Mouse (Mus musculus): ENCODE measurements around the gene Kcnq1. TPM values are rescaled to one million over a fixed set of nuclear protein-coding genes. Genes with fewer than 3 reads are reported as not detected.

Kcnq1 gene
- polyA plus RNA-seq, 1 experiment from 2014 or later = 0.91 TPM

DNA sequence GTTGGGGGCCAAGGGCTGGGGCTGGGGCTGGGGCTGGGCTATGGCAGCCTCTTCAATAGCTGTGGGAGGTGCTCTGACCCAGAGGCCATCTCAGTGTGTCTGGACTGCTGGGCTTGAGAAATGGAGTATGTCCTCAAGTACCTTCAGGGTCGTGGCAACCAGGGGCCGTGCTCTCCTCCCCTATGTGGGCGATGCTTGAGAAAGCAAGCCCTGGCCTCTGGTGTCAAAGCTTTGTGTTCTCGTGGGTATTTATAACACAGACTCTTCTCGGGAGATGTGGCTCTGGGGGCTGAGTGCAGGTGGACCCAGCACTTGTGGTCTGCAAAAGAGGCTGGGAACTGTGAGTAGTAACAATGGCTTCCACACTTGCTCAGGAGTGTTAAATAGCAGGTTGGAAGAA lies 53.9 kb downstream of the Kcnq1 start:
- Histone ChIP-seq H3K9me3 (replicated peaks) (no peaks in the 10 kb centered on the region), H3K27me3 (no peaks in the 10 kb centered on the region), H3K36me3 (replicated peaks) (no peaks in the 10 kb centered on the region), H3K4me1 (replicated peaks) (no peaks in the 10 kb centered on the region), H3K4me2 (no peak overlapping the region), H3K9ac (no peak overlapping the region), H3K4me3 (replicated peaks) (no peak overlapping the region), H3K27ac (replicated peaks) (no peak overlapping the region)
- WGBS (ENCODE audit: insufficient replicate concordance) = 58% methylated on average over 5 of the region's 5 CpGs
- ATAC-seq (ENCODE audit: insufficient read depth) = no peak

DNA sequence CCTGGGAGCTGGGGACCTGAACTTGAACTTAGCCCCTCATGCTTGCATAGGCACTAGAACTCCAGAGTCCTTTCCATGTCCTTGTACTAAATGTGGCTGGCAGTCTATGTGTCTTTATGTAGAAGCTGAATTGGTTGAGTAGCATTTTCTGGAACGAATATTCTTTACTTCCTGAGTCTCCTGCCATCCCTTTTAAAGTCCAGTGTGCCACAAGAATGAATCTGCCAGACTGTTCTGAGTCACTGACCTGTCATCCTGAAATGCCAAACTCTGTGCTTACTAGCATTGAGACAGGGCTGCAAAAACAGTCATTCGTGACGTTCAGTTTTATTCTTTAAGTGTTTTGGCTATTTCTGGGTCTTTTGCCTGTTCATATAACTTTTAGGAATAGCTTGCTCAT lies 55.9 kb downstream of the Kcnq1 start:
- 47% methylated on average over 3 of the region's 3 CpGs for WGBS (ENCODE audit: insufficient replicate concordance)
- Histone ChIP-seq H3K27me3 (no peaks in the 10 kb centered on the region), H3K36me3 (replicated peaks) (no peaks in the 10 kb centered on the region), H3K4me2 (no peak overlapping the region), H3K4me3 (replicated peaks) (no peak overlapping the region), H3K27ac (replicated peaks) (no peak overlapping the region), H3K9me3 (replicated peaks) (no peaks in the 10 kb centered on the region), H3K9ac (no peak overlapping the region), H3K4me1 (replicated peaks) (no peaks in the 10 kb centered on the region)
- ATAC-seq (ENCODE audit: insufficient read depth) = no peak

DNA sequence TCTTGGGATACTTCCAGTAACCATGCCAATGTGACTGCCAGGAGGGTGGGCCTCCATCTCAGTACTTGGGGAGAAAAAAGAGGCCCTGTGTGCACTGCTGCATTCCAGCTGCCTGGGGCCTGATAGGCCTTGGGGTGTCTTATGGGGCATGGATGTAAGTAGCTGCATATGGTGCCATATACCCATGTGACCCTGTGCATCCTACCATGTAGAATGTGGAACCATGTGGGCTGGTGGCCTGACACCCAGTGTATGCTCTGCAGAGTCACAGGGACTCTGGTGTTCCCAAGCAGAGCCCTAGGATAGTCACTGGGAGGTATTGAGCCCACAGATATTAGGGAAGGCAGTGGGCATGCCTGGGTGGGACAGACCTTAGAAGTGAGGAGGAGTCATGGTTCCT lies 57.9 kb downstream of the Kcnq1 start:
- H3K4me3 ChIP-seq (replicated peaks) = no peak overlapping the region
- no peaks in the 10 kb centered on the region for H3K9me3 ChIP-seq (replicated peaks)
- H3K4me2 ChIP-seq = no peak overlapping the region
- H3K9ac ChIP-seq = no peak overlapping the region
- H3K4me1 ChIP-seq (replicated peaks) = no peaks in the 10 kb centered on the region
- no peaks in the 10 kb centered on the region for H3K27me3 ChIP-seq
- H3K27ac ChIP-seq (replicated peaks) = no peak overlapping the region
- no peak for ATAC-seq (ENCODE audit: insufficient read depth)
- H3K36me3 ChIP-seq (replicated peaks) = no peaks in the 10 kb centered on the region

DNA sequence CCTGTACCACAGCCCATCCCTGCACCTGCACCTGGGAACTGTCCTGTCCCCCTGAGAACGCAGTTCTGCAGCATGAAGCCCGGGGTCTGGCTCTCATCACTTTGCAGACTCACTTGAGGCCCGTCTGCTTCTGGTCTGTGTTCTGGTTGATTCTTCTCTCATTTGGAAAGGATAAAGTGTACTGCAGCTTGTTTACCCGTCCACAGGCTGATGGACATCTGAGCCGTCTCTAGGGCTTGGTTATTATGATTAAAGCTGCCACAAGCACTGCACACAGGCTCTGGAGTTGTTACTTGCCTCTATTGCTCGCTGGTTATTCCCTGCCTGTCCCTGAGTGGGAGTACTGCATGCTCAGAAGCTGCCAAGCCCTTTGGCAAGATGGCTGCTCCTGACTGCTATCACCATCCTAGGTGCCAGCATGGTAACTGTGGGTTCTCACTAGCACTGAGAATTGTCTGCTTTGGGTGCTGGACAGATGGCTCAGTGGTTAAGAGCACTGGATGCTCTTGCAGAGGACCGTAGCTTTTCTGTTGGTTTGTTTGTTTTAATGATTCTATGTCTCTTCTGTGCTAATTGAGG lies 59.6 kb downstream of the Kcnq1 start:
- Histone ChIP-seq H3K4me2 (no peak overlapping the region), H3K9me3 (replicated peaks) (no peaks in the 10 kb centered on the region), H3K4me3 (replicated peaks) (no peak overlapping the region), H3K27me3 (no peaks in the 10 kb centered on the region), H3K9ac (no peak overlapping the region), H3K36me3 (replicated peaks) (no peaks in the 10 kb centered on the region), H3K27ac (replicated peaks) (no peak overlapping the region), H3K4me1 (replicated peaks) (no peaks in the 10 kb centered on the region)
- ATAC-seq (ENCODE audit: insufficient read depth) = no peak
- WGBS (ENCODE audit: insufficient replicate concordance) = 51% methylated on average over 7 of the region's 7 CpGs

DNA sequence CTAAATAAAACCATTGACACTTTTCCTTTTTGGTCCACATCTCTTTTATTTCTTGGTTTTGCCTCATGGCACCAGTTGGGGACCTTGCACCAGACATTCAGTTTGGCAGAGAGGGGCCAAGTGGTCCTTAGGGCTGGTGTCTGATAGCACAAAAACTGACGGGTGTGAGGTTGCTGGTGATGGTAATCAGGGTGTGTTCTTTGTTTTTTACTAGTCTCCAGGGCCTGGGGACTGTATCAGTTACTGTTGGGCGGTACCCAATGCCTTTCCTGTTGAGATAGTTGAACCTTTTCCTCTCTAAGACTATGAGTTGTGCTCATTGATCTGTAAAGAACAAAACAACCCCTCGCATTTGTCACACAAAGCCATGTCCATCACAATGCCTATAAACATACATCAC lies 61.1 kb downstream of the Kcnq1 start:
- Histone ChIP-seq H3K4me3 (replicated peaks) (no peak overlapping the region), H3K9me3 (replicated peaks) (no peaks in the 10 kb centered on the region), H3K4me1 (replicated peaks) (no peaks in the 10 kb centered on the region), H3K27ac (replicated peaks) (no peak overlapping the region), H3K9ac (no peak overlapping the region), H3K4me2 (no peak overlapping the region), H3K27me3 (no peaks in the 10 kb centered on the region), H3K36me3 (replicated peaks) (no peaks in the 10 kb centered on the region)
- no peak for ATAC-seq (ENCODE audit: insufficient read depth)
- WGBS (ENCODE audit: insufficient replicate concordance) = 29% methylated on average over 3 of the region's 3 CpGs

DNA sequence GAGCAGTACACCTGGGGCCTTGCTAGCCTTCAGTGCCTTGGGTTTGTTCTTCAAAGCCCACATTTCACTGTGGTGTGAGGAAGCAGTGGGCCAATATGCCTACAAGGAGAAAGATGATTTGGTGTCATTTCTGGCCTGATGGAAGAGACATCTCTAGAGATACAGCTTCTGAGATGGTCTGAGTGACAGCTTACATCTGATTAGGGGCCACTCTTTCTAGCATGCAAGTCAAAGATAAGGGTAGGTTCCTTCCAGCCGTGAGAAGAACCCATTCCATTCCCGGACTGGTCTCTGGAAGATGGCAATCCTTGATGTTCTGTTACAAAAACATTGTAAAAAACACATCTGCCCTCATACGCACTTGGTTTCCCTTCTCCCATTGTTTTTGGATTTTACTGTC lies 63.2 kb downstream of the Kcnq1 start:
- WGBS (ENCODE audit: insufficient replicate concordance) = 43% methylated on average over 3 of the region's 3 CpGs
- no peaks in the 10 kb centered on the region for H3K27me3 ChIP-seq

DNA sequence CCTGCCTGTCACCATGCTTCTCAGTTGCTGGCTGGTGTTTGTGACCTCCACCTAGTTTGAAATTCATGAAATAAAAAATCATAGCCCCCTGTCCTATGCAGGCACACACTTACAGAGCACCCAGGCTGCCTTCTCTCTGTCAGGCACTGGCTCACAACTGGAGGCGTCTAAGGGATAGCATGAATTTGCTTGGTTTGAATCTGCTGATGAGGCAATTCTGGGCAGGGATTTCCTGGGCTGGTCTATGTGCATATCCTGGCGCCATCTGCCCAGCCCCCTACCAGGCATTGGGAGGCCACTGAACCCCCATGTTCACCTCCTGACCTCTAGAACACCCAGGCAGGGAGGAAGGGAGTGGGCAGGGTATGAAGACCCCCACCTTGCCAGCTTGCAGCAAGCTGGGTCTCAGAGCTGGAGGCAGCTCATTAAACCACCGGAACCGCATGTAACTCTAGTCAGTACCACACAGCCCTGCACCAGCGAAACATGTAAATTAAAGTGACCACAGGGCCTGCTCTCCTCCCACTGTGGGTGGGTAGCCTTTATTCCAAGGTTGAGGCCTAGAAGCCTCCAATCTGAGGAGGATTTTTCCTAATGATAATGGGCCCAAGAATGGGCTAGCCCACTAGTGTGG lies 66.9 kb downstream of the Kcnq1 start:
- no peak overlapping the region for H3K9ac ChIP-seq
- H3K4me2 ChIP-seq = no peak overlapping the region
- 0 out of 2 replicates have a peak, but pooled peaks cover 4% of the 10 kb centered on the region for H3K4me1 ChIP-seq (replicated peaks)
- H3K27me3 ChIP-seq = no peaks in the 10 kb centered on the region
- no peak overlapping the region for H3K4me3 ChIP-seq (replicated peaks)
- H3K36me3 ChIP-seq (replicated peaks) = no peaks in the 10 kb centered on the region
- ATAC-seq (ENCODE audit: insufficient read depth) = no peak
- H3K27ac ChIP-seq (replicated peaks) = no peak overlapping the region
- 52% methylated on average over 5 of the region's 5 CpGs for WGBS (ENCODE audit: insufficient replicate concordance)
- no peaks in the 10 kb centered on the region for H3K9me3 ChIP-seq (replicated peaks)

More for the DNA sequence above, 63.2 kb downstream of the Kcnq1 start:
- no peak for ATAC-seq (ENCODE audit: insufficient read depth)
- H3K4me2 ChIP-seq = no peak overlapping the region
- no peaks in the 10 kb centered on the region for H3K9me3 ChIP-seq (replicated peaks)
- H3K36me3 ChIP-seq (replicated peaks) = no peaks in the 10 kb centered on the region
- H3K4me3 ChIP-seq (replicated peaks) = no peak overlapping the region
- no peaks in the 10 kb centered on the region for H3K4me1 ChIP-seq (replicated peaks)
- no peak overlapping the region for H3K27ac ChIP-seq (replicated peaks)
- H3K9ac ChIP-seq = no peak overlapping the region

DNA sequence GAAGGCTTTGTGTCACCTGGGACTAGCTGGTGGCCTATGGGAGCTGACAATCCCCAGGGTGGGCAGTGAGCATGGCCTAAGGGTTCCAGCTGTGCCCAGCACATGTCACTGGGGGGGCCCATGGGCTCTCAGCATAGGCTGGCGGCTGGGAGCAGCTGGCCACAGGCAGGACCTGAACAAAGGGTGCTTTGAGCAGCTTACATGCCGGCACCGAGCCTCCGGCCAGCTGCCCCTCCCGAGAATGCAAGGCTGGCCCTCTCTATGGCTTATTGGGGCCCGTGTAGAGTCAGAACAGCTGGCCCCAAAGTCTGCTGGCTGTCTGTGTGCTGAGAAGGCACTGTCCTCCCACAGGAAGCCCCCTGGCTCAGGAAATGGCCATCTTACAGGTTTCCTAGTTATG lies 68.5 kb downstream of the Kcnq1 start:
- Histone ChIP-seq H3K9ac (no peak overlapping the region), H3K4me2 (no peak overlapping the region), H3K4me3 (replicated peaks) (no peak overlapping the region), H3K27ac (replicated peaks) (no peak overlapping the region), H3K4me1 (replicated peaks) (peaks cover 7% of the 10 kb centered on the region; the same call in 1 of the 2 replicates), H3K27me3 (no peaks in the 10 kb centered on the region), H3K36me3 (replicated peaks) (no peaks in the 10 kb centered on the region), H3K9me3 (replicated peaks) (no peaks in the 10 kb centered on the region)
- 60% methylated on average over 6 of the region's 6 CpGs for WGBS (ENCODE audit: insufficient replicate concordance)
- no peak for ATAC-seq (ENCODE audit: insufficient read depth)

DNA sequence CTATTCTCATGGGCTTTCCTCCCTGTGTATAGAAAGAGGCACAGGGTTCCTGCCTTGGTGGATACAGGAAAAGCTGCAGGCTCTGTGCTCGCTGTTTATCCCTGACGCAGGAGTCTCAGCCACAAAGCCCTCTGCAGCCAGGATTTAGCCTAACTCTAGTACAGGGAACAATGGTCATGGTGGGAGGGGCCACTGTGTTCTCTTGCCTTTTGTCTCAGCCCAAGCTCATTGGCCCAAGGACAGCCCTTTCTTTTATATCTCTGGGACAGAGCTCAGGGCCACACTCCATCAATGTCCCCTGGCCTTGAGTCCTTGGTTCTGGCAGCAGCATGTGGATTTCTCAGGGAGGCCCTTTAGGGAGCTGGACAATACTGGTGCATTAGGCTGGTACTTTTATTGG lies 72.7 kb downstream of the Kcnq1 start:
- Histone ChIP-seq H3K36me3 (replicated peaks) (no peaks in the 10 kb centered on the region), H3K9me3 (replicated peaks) (no peaks in the 10 kb centered on the region), H3K27ac (replicated peaks) (no peak overlapping the region), H3K4me2 (no peak overlapping the region), H3K27me3 (no peaks in the 10 kb centered on the region), H3K9ac (no peak overlapping the region), H3K4me1 (replicated peaks) (peaks cover 15% of the 10 kb centered on the region; the same call in 1 of the 2 replicates), H3K4me3 (replicated peaks) (no peak overlapping the region)
- no peak for ATAC-seq (ENCODE audit: insufficient read depth)
- WGBS (ENCODE audit: insufficient replicate concordance) = 51% methylated on average over 2 of the region's 2 CpGs

DNA sequence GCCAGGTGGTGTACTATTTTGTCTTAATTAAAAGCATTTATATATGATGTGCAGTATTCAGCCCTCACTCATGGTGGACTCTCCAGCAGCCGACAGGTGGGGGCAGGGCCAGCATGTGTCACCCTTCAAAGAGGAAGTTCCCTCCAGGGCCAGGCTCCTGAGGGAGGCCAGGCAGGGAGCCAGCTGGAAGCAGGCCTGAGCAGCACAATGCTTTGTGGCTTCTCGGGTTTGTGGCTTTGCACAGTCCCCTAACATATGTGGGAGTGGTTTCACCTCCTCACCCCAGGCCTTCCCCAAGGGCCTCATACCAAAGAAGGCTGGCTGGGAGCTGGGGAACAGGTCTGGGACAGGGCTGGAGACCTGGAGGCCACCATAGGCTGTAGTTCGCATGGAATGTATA lies 74.6 kb downstream of the Kcnq1 start:
- H3K27me3 ChIP-seq = no peaks in the 10 kb centered on the region
- no peak overlapping the region for H3K9ac ChIP-seq
- H3K9me3 ChIP-seq (replicated peaks) = no peaks in the 10 kb centered on the region
- WGBS (ENCODE audit: insufficient replicate concordance) = 11% methylated on average over 3 of the region's 3 CpGs
- H3K4me2 ChIP-seq = no peak overlapping the region
- ATAC-seq (ENCODE audit: insufficient read depth) = 0 out of 2 replicates have a peak, but pooled peaks have one; percentile 16
- H3K27ac ChIP-seq (replicated peaks) = no peak overlapping the region
- peaks cover 11% of the 10 kb centered on the region; the same call in 1 of the 2 replicates for H3K4me1 ChIP-seq (replicated peaks)
- H3K4me3 ChIP-seq (replicated peaks) = no peak overlapping the region
- H3K36me3 ChIP-seq (replicated peaks) = no peaks in the 10 kb centered on the region

DNA sequence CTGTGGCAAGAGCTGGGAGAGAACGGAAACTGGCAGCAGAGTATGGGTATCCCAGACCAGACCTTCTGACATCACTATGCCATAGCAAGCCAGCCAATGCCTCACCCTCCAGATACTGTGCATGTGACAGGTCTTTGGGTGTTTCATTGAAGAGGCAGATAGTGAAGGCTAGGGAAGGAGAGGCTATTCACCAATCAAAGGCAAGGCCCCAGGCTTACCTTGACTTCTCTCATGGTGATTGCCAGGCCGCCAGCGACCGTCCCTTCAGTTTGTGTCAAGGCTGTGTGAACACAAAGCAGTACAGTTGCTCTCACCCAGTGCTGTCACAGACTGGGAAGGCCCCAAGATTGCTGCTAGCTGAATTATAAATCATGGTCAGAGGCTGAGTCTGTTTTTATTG lies 75.1 kb downstream of the Kcnq1 start:
- no peak overlapping the region for H3K4me3 ChIP-seq (replicated peaks)
- no peak overlapping the region for H3K27ac ChIP-seq (replicated peaks)
- H3K27me3 ChIP-seq = no peaks in the 10 kb centered on the region
- 71% methylated on average over 4 of the region's 4 CpGs for WGBS (ENCODE audit: insufficient replicate concordance)
- no peak overlapping the region for H3K9ac ChIP-seq
- peaks cover 11% of the 10 kb centered on the region; the same call in 1 of the 2 replicates for H3K4me1 ChIP-seq (replicated peaks)
- H3K4me2 ChIP-seq = no peak overlapping the region
- H3K36me3 ChIP-seq (replicated peaks) = no peaks in the 10 kb centered on the region
- no peaks in the 10 kb centered on the region for H3K9me3 ChIP-seq (replicated peaks)
- no peak for ATAC-seq (ENCODE audit: insufficient read depth)

DNA sequence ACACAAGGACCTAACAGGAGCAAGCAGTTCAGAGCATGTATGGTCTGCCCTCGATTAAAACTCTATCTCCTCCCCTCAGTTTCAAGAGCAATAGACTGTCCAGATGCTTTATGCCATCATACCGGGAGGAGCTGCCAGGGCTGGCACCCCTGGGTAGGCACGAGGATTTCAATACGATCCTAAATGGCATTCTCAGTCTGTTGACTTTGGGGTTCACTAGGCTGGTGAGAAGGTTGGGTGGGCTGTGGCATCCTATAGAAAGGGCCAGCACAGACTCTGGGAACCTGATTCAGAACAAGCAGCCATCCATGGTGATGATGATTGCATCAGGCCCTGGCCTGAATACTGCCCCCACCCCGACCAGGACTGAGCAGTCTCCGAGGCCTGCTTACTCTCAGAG lies 79.3 kb downstream of the Kcnq1 start:
- no peak for ATAC-seq (ENCODE audit: insufficient read depth)
- H3K9me3 ChIP-seq (replicated peaks) = no peaks in the 10 kb centered on the region
- H3K9ac ChIP-seq = no peak overlapping the region
- no peak overlapping the region for H3K4me3 ChIP-seq (replicated peaks)
- H3K27ac ChIP-seq (replicated peaks) = no peak overlapping the region
- H3K27me3 ChIP-seq = no peaks in the 10 kb centered on the region
- no peaks in the 10 kb centered on the region for H3K36me3 ChIP-seq (replicated peaks)
- H3K4me2 ChIP-seq = no peak overlapping the region
- 0 out of 2 replicates have a peak, but pooled peaks cover 6% of the 10 kb centered on the region for H3K4me1 ChIP-seq (replicated peaks)
- 58% methylated on average over 6 of the region's 6 CpGs for WGBS (ENCODE audit: insufficient replicate concordance)

All from liver, embryonic 15.5 days (tissue).